Mouse (Mus musculus) G1E (cell line): ENCODE data around the gene S100a14.

Experiments
- CTCF ChIP-seq: IDR thresholded peaks from 2 replicates; pipeline ENCODE4 v1.5.1; 2012; ENCODE audit warnings: low read depth, low read length, inconsistent platforms, mixed read lengths
- GATA1 ChIP-seq: IDR thresholded peaks from 2 replicates; pipeline ENCODE4 v1.6.1; 2012; ENCODE audit warnings: borderline replicate concordance, low read length, inconsistent platforms, mixed read lengths
- GATA2 ChIP-seq: IDR thresholded peaks from 2 replicates; pipeline ENCODE4 v1.6.1; 2012; ENCODE audit warnings: low read depth, low read length, inconsistent platforms, borderline replicate concordance
- TAL1 ChIP-seq: conservative IDR thresholded peaks from 2 replicates; pipeline ENCODE4 v1.6.1; 2012; ENCODE audit warnings: low read depth, low read length, inconsistent platforms, mixed read lengths

GRCm38 (mm10) chr3:90555954-90556353 is 29.3 kb downstream of the S100a14 start:
- no peak for TF ChIP-seq CTCF
- TF ChIP-seq TAL1 = no peak
- no peak for TF ChIP-seq GATA1
- no peak for TF ChIP-seq GATA2
